Mouse (Mus musculus) bone marrow macrophage, adult 2 months (primary cell): ENCODE results near the gene Slc9a3r1. TPM values are rescaled to one million over a fixed set of nuclear protein-coding genes. Genes with fewer than 3 reads are reported as not detected.

Experiments used
- H3K27ac ChIP-seq: 2 replicates; pipeline ENCODE4 v1.5.1; 2012; ENCODE audit warnings: low read depth, low read length; ENCODE audit not compliant: insufficient read depth
- H3K4me1 ChIP-seq: 2 replicates; pipeline ENCODE4 v1.6.1; 2012; ENCODE audit warnings: low read length; ENCODE audit not compliant: control insufficient read depth, insufficient read depth
- H3K4me3 ChIP-seq: 2 replicates; pipeline ENCODE4 v1.5.1; 2012; ENCODE audit warnings: mild to moderate bottlenecking, low read length, moderate library complexity; ENCODE audit not compliant: insufficient read depth
- CTCF ChIP-seq: IDR thresholded peaks from 2 replicates; pipeline ENCODE4 v1.5.1; 2012; ENCODE audit warnings: low read depth, mild to moderate bottlenecking, low read length, moderate library complexity
- POLR2A ChIP-seq: IDR thresholded peaks from 2 replicates; pipeline ENCODE4 v1.6.1; 2012; ENCODE audit warnings: mild to moderate bottlenecking, low read depth, low read length, borderline replicate concordance
- polyA plus RNA-seq: library from polyadenylated mRNA; stranded (reverse); fragments of >200 nt; gene quantifications from 2 replicates; pipeline ENCODE4 v1.2.4, GENCODE M21; 2012; ENCODE audit not compliant: missing spikeins, insufficient read depth, insufficient read length

The Slc9a3r1 gene
- polyA plus RNA-seq, 1 experiment: 76.2 TPM

- Histone ChIP-seq H3K27ac (no peak overlapping the region), H3K4me3 (no peak overlapping the region), H3K4me1 (no peaks in the 10 kb centered on the region)
- no peak for TF ChIP-seq CTCF
- TF ChIP-seq POLR2A: no peak
These were observed 60.7 kb downstream of the Slc9a3r1 start for GRCm38 (mm10) chr11:115223877-115224276.

DNA sequence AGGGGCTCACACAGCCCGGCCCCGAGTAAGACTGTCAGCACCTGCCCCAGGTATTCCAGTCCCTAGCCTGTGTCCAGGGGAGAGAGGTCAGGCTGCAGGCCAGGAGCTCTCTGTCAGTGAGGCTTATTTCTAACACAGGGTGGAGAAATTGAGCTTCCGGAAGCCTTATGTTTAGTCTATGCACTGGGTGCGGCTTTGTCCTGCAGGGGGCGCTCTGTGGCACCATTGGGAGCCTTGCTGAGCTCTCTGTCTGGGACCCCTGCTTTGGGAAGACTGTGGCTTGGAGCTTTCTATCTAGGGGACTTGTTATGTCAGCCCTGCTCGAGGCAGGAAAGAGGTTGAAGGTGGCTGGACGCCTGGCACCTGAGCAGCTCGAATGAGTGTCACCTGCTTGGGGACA lies 61.7 kb downstream of the Slc9a3r1 start:
- Histone ChIP-seq H3K27ac (no peak overlapping the region), H3K4me1 (no peaks in the 10 kb centered on the region), H3K4me3 (no peak overlapping the region)
- no peak for TF ChIP-seq POLR2A
- peak; percentile 91 for TF ChIP-seq CTCF

DNA sequence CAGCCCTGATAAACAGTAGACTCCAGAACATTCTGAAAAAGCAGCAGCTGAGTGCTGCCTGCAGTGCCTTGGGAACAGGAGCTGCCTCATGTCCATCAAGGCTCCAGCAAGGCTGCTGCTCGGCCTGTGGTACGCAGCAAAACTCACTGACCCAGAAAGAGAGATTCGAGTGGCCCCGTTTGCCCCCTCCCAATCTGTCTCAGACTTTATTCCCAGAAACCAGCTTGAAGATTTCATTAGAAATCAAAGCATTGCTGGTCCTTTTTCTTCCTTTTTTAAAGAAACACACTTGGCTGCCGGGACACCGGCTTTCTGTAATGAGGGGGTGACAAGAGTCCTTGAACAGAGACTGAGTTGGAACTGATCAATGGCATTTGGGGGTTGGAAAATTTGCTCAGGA lies 62.2 kb downstream of the Slc9a3r1 start:
- TF ChIP-seq POLR2A (no peak), CTCF (no peak; the same call in 1 of the 2 replicates)
- Histone ChIP-seq H3K27ac (no peak overlapping the region), H3K4me3 (no peak overlapping the region), H3K4me1 (no peaks in the 10 kb centered on the region)

GRCm38 (mm10) chr11:115226811-115227491 lies 63.8 kb downstream of the Slc9a3r1 start:
- Histone ChIP-seq H3K27ac (no peak overlapping the region), H3K4me3 (no peak overlapping the region), H3K4me1 (peaks cover 6% of the 10 kb centered on the region)
- TF ChIP-seq CTCF (no peak), POLR2A (no peak)

- TF ChIP-seq POLR2A (no peak), CTCF (no peak)
- H3K4me1 ChIP-seq: peaks cover 6% of the 10 kb centered on the region
- no peak overlapping the region for H3K4me3 ChIP-seq
- no peak overlapping the region for H3K27ac ChIP-seq
These were observed 64.5 kb downstream of the Slc9a3r1 start for GRCm38 (mm10) chr11:115227640-115228039.

GRCm38 (mm10) chr11:115228430-115228829 lies 65.3 kb downstream of the Slc9a3r1 start:
- Histone ChIP-seq H3K4me1 (peaks cover 6% of the 10 kb centered on the region), H3K4me3 (no peak overlapping the region), H3K27ac (no peak overlapping the region)
- TF ChIP-seq POLR2A (no peak), CTCF (no peak)

DNA sequence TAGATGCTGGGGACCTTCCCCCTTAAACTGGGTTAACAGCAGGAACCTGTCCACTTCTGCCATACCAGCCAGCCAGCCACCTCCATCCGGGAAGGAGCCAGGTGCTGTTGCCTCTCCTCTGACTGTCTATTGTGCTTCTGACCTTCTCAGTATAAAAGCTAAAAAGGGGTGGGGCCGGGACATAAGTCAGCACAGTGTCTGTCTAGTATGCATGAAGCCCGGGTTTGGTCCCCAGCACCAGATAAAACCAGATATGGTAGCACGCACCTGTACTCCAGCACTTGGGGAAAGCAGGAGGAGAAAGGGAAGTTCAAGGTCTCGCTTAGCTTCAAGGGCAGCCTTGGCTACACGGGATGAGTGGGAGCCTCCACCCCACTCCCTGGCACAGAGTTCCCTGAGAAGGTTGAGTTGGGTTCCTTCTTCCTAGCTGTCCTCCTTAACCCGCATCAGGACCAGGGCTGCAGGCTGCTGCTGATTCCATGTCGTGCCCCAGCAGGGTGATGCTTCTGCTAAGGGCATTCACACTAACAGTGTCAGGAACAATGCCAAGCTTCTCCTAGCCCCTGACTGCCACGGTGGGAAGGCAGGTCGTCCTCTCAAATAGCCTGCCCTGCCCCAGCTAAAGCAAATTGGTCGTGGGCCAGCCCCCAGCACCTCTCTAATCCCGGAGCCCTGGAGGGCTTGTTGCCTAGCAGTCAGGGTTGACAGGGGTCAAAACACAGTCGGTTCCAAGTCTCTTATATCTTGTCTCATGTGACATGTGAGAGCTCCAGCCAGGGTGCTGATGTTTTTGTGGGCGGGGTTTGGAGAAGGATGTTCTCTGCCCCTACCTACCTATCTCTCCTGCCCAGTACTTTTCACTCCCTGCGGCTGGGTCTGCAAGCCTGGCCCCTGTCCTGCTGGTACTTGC lies 66.1 kb downstream of the Slc9a3r1 start:
- TF ChIP-seq POLR2A (no peak), CTCF (no peak)
- Histone ChIP-seq H3K27ac (no peak overlapping the region), H3K4me1 (peaks cover 6% of the 10 kb centered on the region), H3K4me3 (no peak overlapping the region)

Other genes with a start within 250 kb of the Slc9a3r1 start
- 194 and 220 TPM in 2 replicates for gene Cd300lb, start 229.0 kb upstream of the Slc9a3r1 start, polyA plus RNA-seq
- 1.5 and 1.7 TPM in 2 replicates for gene Cd300c, start 194.2 kb upstream of the Slc9a3r1 start, polyA plus RNA-seq
- 112 and 116 TPM in 2 replicates for gene Cd300ld, start 173.4 kb upstream of the Slc9a3r1 start, polyA plus RNA-seq
- gene Cd300c2, start 161.5 kb upstream of the Slc9a3r1 start, polyA plus RNA-seq: 447 and 482 TPM in 2 replicates
- gene Cd300ld2, start 147.1 kb upstream of the Slc9a3r1 start, polyA plus RNA-seq: 3.4 and 5.1 TPM in 2 replicates
- gene Cd300ld4, start 136.3 kb upstream of the Slc9a3r1 start, polyA plus RNA-seq: 28.8 and 32.2 TPM in 2 replicates
- 16.3 and 17.2 TPM in 2 replicates for gene Cd300ld5, start 125.6 kb upstream of the Slc9a3r1 start, polyA plus RNA-seq
- 542 and 670 TPM in 2 replicates for gene Cd300ld3, start 114.9 kb upstream of the Slc9a3r1 start, polyA plus RNA-seq
- gene Cd300e, start 101.2 kb upstream of the Slc9a3r1 start, polyA plus RNA-seq: 10.0 and 11.1 TPM in 2 replicates
- not detected in 2 replicates for gene Rab37, start 71.9 kb upstream of the Slc9a3r1 start, polyA plus RNA-seq
- 1.9 and 2.9 TPM in 2 replicates for gene Cd300lf, start 29.3 kb upstream of the Slc9a3r1 start, polyA plus RNA-seq
- 40.2 and 42.7 TPM in 2 replicates for gene Tmem104, start 24.1 kb downstream of the Slc9a3r1 start, polyA plus RNA-seq
- 23.5 and 24.0 TPM in 2 replicates for gene Nat9, start 24.5 kb downstream of the Slc9a3r1 start, polyA plus RNA-seq
- not detected in 2 replicates for gene Grin2c, start 103.9 kb downstream of the Slc9a3r1 start, polyA plus RNA-seq
- 7.8 and 9.6 TPM in 2 replicates for gene Fdxr, start 113.7 kb downstream of the Slc9a3r1 start, polyA plus RNA-seq
- 1.5 and 1.9 TPM in 2 replicates for gene Fads6, start 134.3 kb downstream of the Slc9a3r1 start, polyA plus RNA-seq
- gene Otop2, start 143.8 kb downstream of the Slc9a3r1 start, polyA plus RNA-seq: not detected in 2 replicates
- gene Ush1g, start 158.7 kb downstream of the Slc9a3r1 start, polyA plus RNA-seq: not detected in 2 replicates
- not detected in 2 replicates for gene Otop3, start 171.4 kb downstream of the Slc9a3r1 start, polyA plus RNA-seq
- gene Hid1, start 204.4 kb downstream of the Slc9a3r1 start, polyA plus RNA-seq: 0.78 TPM in 1 of 2 replicates, not detected in the other
- gene Cdr2l, start 218.6 kb downstream of the Slc9a3r1 start, polyA plus RNA-seq: 0.15 and 0.64 TPM in 2 replicates
- gene Mrpl58, start 240.4 kb downstream of the Slc9a3r1 start, polyA plus RNA-seq: 38.2 and 49.0 TPM in 2 replicates